Mouse (Mus musculus) small intestine, adult 2 months (tissue): ENCODE data around the gene Tfg.

Experiments
- CTCF ChIP-seq: fragments of 200-500 bp; IDR thresholded peaks from 2 replicates; pipeline ENCODE4 v1.5.1; 2012; ENCODE audit warnings: low read depth, mild to moderate bottlenecking, control low read depth, inconsistent platforms, low read length, moderate library complexity, mixed read lengths; ENCODE audit not compliant: insufficient replicate concordance, insufficient read length; ENCODE audit errors: extremely low read depth
- POLR2A ChIP-seq: fragments of 200-500 bp; IDR thresholded peaks from 2 replicates; pipeline ENCODE4 v1.6.1; 2012; ENCODE audit warnings: low read depth, mild to moderate bottlenecking, control low read depth, inconsistent platforms, low read length, moderate library complexity

- no peak for TF ChIP-seq CTCF
- TF ChIP-seq POLR2A = no peak
These were observed 47.7 kb downstream of the Tfg start for GRCm38 (mm10) chr16:56669520-56669919.
